Mouse (Mus musculus) layer of hippocampus, adult 8-10 months (tissue): ENCODE data around the gene Atox1. TPM values are rescaled to one million over a fixed set of nuclear protein-coding genes. Genes with fewer than 3 reads are reported as not detected.

Experiments
- DNase-seq, 2 experiments: peaks; one replicate each; pipeline ENCODE4 v3.0.0; 2022; ENCODE audit warnings: low spot score in 2 of 2
- total RNA-seq, 4 experiments: library from RNA; stranded (reverse); gene quantifications; 2 replicates each; pipeline ENCODE4 v1.2.4; 2022

Atox1 gene
- 100 to 1,000 TPM in 2 of 4 experiments, 10 to 100 TPM in 2; 82.1 to 124 (median 98.0) TPM for total RNA-seq

DNA sequence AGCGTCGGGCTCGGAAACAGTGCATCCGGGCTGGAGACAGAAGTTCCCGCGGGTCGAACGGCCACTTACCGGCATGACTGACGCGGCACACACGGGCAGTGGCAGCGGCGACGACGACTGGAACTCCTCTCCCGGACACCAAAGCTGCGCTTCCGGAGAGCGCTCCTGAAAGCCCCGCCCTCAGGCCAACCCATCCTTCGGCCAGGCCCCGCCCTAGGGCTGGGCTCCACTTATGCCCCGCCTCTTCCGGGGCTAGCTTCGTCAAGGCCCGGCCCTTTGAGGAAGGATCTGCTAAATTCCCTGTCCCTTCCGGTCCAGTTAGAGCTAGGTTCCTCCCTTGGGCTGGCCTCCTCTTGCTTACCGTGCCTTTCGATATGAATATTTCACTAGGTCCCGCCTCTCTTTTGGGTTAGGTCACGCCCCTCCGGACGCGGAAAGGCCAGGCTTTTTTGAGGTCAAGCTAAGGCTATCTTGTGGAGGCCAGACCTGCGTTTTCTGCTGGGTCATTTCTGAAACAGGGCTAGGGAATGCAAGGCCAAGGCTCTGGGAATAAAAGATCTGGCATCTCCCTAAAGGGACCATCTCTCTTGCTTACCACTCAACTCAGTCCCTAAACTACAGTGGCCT, at the start of gene Atox1:
Atox1 (minus strand) TSS at position 221 of the 627 bp plus-strand sequence.
- DNase-seq = peak; percentile 92 to 93

DNA sequence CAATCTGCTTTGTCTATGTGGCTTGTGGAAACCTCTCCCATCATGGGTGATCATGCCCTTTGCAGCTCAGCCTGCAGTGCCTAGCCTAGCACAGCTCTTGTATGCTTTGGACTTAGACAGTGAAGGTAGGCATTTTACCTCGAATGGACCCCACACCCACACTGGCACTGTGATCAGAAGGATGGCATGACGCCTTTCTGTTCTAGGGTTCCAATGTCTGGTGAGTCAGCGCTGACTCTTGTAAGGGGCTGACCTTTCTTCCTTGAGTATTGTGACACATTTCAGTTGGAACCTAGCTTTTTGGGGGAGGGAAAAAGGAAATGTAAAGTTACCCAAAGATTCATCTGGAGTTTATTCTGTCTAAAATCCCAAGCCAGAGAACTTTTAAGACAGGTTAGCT, 44.4 kb upstream of the Atox1 start:
- DNase-seq = no peak

GRCm38 (mm10) chr11:55502886-55503285, 41.8 kb upstream of the Atox1 start:
- DNase-seq = no peak

GRCm38 (mm10) chr11:55501955-55502531, 41.0 kb upstream of the Atox1 start:
- no peak for DNase-seq

DNA sequence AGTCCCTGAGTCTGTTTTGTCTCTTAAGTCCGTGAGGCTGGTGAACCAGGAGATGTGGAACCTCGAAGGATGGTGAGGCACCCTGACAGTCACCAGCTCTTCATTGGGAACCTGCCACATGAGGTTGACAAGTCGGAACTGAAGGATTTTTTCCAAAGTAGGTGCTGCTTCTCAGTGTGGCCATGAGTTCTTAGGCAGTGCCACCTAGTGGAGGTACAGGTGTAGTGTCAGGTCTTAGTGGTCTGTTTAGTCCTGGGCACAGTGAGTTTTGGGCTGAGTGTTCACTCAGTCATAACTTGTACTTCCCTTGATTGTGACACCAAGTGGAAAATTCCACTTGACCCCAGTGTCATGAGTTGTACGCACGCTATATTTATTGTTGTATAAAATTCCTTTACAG, 36.8 kb upstream of the Atox1 start:
- DNase-seq = peak in 1 of 2 experiments; percentile 15

- no peak for DNase-seq
Measured at GRCm38 (mm10) chr11:55496158-55496557, 35.1 kb upstream of the Atox1 start.

- DNase-seq = no peak
Measured at GRCm38 (mm10) chr11:55485443-55485842, 24.4 kb upstream of the Atox1 start.

DNA sequence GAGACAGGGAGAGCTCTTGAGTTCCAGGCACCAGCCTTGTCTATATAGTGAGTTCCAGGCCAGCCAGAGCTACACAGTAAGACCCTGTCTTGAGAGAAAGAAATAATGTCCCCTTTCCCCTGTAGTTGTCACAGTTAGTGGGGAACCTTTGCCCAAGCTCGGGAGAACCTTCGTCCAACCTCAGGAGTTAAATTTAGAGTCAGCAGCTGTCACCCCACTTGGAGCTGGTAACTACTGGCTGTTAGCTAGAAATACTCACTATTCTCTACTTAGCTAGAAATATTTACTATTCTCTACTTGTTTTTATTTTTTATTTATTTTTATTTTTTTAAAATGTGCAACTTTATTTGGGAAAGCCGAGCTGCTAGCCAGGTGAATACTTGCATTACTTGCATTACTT, 12.2 kb upstream of the Atox1 start:
- no peak for DNase-seq

DNA sequence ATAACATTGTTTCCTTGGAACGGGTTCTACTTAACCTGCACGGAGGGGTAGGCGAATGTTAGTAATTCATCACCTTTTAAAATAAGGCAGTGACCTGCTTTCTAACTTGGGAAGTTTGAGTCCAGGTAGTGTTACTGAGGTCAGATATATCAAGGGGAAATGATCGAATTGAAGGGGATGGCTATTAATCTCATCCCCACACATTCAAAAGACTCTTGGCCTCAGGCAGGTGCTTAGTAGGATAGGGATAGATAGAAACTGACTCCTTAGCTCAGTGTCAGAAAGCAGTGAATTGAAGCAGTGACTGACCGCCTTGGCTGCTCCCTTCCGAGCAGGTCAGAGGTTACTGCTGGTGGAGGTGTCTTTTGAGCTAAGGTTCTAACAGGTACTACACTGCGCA, 10.4 kb upstream of the Atox1 start:
- DNase-seq = no peak

DNA sequence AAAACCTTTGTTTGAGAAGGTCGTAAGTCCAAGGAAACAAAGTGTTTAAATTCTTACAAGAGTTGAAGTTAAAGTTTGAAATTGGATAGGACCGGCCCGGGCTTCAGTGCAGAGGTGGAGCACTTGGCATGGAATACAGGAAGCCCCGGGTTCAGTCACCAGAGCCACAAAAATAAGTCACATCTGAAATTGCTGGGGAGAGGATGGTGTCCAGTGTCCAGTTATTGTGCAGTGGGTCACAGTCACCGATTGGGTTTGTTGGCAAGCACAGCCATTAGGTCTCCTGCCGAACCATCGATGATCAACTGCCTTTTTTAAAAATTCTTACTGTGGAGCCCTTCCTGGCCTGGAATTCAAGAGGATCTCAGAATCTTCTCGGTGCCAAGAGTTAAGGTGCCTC, 9.7 kb upstream of the Atox1 start:
- no peak for DNase-seq

DNA sequence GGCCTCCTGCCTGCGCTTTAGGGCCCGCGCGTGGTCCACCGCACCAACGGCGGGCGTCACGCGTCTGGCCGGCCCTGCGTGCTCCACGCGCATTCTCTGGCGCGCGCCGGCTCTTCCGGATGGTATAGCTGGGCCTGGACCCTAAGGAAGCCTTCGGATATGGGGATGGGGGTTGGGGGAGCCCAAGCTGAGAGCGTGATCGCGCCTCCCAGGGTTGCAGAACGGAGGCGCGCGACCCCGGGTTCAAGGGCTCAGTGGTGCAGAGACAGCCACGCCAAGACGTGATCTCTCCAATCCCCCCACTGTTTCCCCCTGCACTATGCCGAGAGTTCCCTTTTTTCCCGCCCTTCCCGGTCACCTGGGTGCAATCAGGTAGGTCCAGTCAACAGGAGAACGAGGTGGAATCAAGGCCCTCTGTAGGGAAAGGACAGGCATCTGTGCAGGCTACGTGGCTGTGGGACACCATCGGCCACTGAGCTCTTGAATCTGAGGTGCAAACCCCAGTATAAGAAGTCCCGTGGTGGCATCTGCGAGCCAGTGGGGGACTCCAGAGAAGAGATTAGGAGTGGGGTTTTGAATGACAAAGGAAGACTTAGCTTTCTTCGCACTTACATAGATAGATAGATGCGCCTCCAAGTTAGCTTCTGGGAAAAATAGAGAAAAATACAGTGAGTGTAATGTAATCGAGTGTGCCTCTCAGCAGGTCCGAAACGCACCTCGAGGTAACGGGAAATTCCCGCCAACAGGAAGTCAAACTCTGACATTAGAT, 9.1 kb upstream of the Atox1 start:
- DNase-seq = peak in 1 of 2 experiments; percentile 13

DNA sequence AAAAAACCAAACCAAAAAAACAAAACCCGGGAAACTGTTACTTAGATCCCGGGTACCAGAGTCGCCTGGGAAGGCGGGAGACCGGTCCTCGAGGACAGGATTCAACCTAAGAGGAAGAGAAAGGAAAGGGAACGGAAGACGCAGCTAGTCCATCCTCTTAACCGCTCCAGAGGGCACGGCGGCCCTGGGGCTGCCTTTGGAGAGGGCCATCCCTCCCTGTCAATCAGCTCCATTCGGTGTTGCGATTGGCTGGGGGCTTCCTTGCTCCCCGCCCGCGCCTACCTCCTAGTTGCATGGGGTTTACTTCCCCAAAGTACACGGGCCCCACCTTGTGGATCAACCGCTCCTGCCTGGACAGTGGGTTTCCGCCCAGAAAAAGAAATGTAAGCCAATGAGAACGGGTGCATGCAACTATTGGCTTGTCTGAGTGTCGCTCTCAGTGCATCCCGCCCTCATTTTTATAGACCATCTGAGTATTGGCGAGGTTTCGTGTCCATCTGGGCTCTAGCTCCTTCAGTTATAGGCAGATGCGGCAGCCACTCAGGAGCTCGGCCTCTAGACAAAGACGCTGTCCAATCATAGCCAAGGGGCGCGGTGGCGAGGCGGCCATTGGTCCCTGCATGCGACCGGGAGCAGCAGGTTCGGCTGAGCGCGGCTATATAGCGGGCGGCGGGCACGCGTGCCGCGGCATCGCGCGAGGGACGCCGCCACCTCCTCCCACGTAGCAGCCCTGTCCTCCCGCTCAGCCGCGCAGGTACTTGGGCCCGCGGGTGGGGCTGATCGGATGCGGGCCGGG, 8.2 kb upstream of the Atox1 start, which contains the start of gene G3bp1:
G3bp1 (plus strand) TSS at position 638 of the 796 bp plus-strand sequence.
- peak; percentile 100 for DNase-seq

DNA sequence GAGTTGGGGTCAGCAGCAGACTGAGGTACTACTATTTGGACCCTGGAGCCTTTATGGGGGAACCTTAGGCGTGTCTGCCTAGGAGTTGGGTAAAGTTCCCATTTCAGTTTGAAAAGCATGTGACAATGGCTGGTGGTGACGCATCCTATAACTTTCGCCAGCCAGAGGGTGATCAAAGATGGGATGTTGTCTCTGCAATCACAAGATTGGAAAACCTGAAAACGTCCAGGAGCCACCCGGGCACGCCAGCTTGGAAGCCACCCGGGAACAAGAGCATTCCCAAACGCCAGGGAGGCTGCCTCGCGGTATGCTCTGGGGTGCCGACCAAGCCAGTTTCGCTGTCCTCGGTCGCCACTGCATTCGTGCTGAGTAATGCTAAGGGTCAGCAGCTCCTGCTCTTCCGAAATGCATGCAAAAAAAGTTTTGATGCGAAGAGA, 7.6 kb upstream of the Atox1 start:
- DNase-seq = no peak

DNA sequence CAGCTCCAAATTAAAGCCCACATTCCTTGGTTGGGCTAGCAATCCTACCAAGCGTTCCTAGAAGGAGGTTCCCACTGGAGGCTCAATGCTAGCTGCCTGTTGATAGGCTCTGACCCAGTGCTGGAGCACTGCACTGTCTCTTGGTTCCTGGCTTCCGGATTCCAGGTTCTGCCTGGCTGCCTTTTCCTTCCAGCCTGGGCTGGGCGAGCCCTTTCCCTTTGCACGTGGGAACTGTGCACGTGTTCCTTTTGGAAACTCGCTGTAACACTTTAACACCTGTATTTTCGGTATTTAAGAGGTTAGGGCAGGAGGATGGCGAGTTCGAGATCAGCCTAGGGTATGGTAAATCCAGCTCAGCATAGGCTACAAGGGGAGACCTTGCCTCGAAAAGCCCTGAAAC, 7.0 kb upstream of the Atox1 start:
- DNase-seq = no peak

GRCm38 (mm10) chr11:55465177-55465576, 4.1 kb upstream of the Atox1 start:
- no peak for DNase-seq

GRCm38 (mm10) chr11:55464707-55465106, 3.7 kb upstream of the Atox1 start:
- no peak for DNase-seq

DNA sequence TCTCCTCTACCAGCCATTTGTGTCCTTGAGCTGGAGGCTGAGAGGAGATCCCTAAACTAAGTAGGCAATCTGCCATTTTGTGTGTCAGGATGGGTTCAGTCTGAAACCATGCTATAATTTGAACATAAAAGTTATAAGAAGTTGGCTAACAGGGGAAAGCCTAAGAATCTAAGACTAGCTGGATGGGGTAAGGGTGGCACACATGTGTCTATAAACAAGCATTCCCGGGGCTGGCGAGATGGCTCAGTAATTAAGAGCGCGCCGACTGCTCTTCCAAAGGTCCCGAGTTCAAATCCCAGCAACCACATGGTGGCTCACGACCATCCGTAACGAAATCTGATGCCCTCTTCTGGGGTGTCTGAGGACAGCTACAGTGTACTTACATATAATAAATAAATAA, 1.1 kb upstream of the Atox1 start:
- no peak for DNase-seq

DNA sequence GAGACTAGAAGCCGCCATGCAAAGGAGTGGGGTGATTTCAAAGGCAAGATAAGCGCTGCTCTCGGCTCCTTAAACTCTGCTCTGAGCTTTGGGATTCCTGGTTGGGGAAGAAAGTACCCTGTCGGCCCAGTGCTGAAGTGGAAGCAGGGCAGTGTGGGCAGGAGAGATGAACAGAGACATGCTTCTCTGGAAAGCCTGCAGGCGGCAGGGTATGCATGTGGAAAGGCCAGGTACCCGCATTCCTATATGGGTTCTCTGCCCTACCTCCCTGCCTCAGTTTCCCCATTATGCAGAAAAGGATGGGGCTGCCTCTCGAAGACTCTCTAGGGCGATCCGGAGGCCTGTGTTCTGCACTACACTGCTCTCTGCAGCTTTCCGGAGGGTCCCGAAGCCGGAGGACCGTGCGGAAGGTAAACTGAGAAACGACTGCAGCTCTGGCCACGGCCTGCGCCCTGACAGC, 450 bp downstream of the Atox1 start:
- peak in 1 of 2 experiments; percentile 23 for DNase-seq

DNA sequence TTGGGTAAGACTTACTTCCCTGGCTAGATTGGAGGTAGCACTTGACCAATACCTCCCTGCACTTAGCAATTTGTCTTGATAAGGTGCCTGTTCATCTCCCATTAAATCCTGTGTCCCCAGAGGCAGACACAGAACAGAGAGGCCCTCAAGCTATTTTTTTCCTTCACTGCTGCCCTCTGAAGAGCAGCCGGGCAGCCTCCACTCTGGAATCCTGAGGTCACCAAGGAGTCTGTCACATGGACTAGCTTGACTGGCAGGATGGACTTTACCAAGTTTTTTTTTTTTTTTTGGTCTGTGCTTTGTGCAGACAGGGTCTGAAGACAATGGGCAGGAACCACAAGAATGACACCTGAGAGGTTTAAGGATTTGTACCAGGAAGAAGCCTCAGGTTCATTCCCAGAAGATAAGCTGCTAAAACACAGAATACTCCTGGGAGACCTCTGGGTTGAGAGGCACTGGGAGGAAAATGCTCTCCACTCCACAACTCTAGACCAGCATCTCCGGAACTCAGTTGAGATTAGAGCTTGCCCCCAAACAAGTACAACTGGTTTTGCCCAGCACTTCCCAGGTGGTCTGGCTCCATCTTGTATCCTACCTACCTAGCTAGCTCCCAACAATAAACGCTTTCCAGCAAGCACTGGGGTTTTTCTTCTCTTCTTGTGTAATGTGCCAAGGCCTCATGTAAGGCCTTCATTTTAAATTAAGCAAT, 1.0 kb downstream of the Atox1 start:
- no peak for DNase-seq

GRCm38 (mm10) chr11:55458501-55458900, 2.5 kb downstream of the Atox1 start:
- no peak for DNase-seq

GRCm38 (mm10) chr11:55455166-55455565, 5.9 kb downstream of the Atox1 start:
- DNase-seq = no peak
